Mouse (Mus musculus) bone marrow, adult 2 months (tissue): ENCODE measurements around the gene Emsy.

Source experiments
- CTCF ChIP-seq: fragments of 200-500 bp; IDR thresholded peaks from 2 replicates; pipeline ENCODE4 v1.5.1; 2011; ENCODE audit warnings: low read length, control low read depth; ENCODE audit not compliant: control insufficient read depth, insufficient read depth
- POLR2A ChIP-seq: fragments of 200-500 bp; IDR thresholded peaks from 2 replicates; pipeline ENCODE4 v1.6.1; 2011; ENCODE audit warnings: low read depth, mild to moderate bottlenecking, control low read depth, low read length, borderline replicate concordance; ENCODE audit not compliant: control insufficient read depth

- TF ChIP-seq CTCF, result no peak
- TF ChIP-seq POLR2A, result no peak
These were observed 115.7 kb downstream of the Emsy start for GRCm38 (mm10) chr7:98540879-98541278.
